Mouse (Mus musculus) frontal cortex, postnatal 10 days (tissue): Measurements from ENCODE around the gene Mau2.

ENCODE experiments used
- DNase-seq, 2 experiments: peaks; one replicate each; pipeline ENCODE4 v3.0.0; 2022; ENCODE audit warnings: low spot score in 2 of 2, mixed read lengths in 1 of 2

Gene Mau2

GRCm38 (mm10) chr8:69973442-69974161 lies 68.9 kb downstream of the Mau2 start:
- DNase-seq: peak in 1 of 2 experiments; percentile 25

GRCm38 (mm10) chr8:69973063-69973441 lies 69.5 kb downstream of the Mau2 start:
- DNase-seq: no peak

- no peak for DNase-seq
Measured at GRCm38 (mm10) chr8:69970880-69971279, 71.7 kb downstream of the Mau2 start.

GRCm38 (mm10) chr8:69967291-69967933 lies 75.1 kb downstream of the Mau2 start:
- no peak for DNase-seq
